Mouse (Mus musculus) T-cell, adult 66 days (primary cell): Measurements from ENCODE around the gene Arl5b. TPM values are rescaled to one million over a fixed set of nuclear protein-coding genes. Genes with fewer than 3 reads are reported as not detected.

Experiments
- total RNA-seq, 2 experiments: library from RNA; stranded (reverse); gene quantifications; 3 replicates in 1 of 2; 4 replicates in 1 of 2; pipeline ENCODE4 v1.2.4; 2023

Gene Arl5b
- 10 to 100 TPM; 51.8 to 94.4 TPM for total RNA-seq

GRCm38 (mm10) chr2:15049117-15049873 lies at the start of gene Arl5b:
Gene Arl5b (plus strand): TSS chr2:15049395.

GRCm38 (mm10) chr2:15054945-15055637 lies 5.9 kb downstream of the Arl5b start, which contains the start of gene Nsun6:
Gene Nsun6 (minus strand): TSS chr2:15055069.

Other genes with a start within 250 kb of the Arl5b start
- 10 to 100 TPM; 22.9 to 24.0 TPM for gene Nsun6, start 5.7 kb downstream of the Arl5b start, total RNA-seq